Mouse (Mus musculus) midbrain, embryonic 15.5 days (tissue): ENCODE data around the gene Rrp8. TPM values are rescaled to one million over a fixed set of nuclear protein-coding genes. Genes with fewer than 3 reads are reported as not detected.
"Not testable (repeated sequence)": the region's sequence is repeated elsewhere in the genome, so short reads cannot be mapped to it uniquely, and the experiment has no call there.

ENCODE experiments used
- ATAC-seq: fragments of 200-750 bp; cut with Nextera tagmentation; replicated peaks from 2 replicates; pipeline ENCODE4 v1.8.0; 2017; ENCODE audit warnings: moderate TSS enrichment
- H3K27ac ChIP-seq: fragments of 300-500 bp; sonication (generic); 2 replicates; pipeline ENCODE4 v1.5.1; 2015; ENCODE audit warnings: mild to moderate bottlenecking, inconsistent platforms
- H3K27me3 ChIP-seq: fragments of 300-500 bp; sonication (generic); replicated peaks from 2 replicates; pipeline ENCODE4 v1.6.1; 2015; ENCODE audit warnings: inconsistent platforms
- H3K36me3 ChIP-seq: fragments of 300-500 bp; sonication (generic); replicated peaks from 2 replicates; pipeline ENCODE4 v1.6.1; 2015; ENCODE audit warnings: inconsistent platforms
- H3K4me1 ChIP-seq: fragments of 300-500 bp; sonication (generic); 2 replicates; pipeline ENCODE4 v1.6.1; 2015; ENCODE audit warnings: inconsistent platforms
- H3K4me2 ChIP-seq: fragments of 300-500 bp; sonication (generic); 2 replicates; pipeline ENCODE4 v1.6.1; 2015; ENCODE audit warnings: inconsistent platforms, mild to moderate bottlenecking, moderate library complexity
- H3K4me3 ChIP-seq: fragments of 300-500 bp; sonication (generic); 2 replicates; pipeline ENCODE4 v1.5.1; 2015; ENCODE audit warnings: mild to moderate bottlenecking, inconsistent platforms
- H3K9ac ChIP-seq: fragments of 300-500 bp; sonication (generic); 2 replicates; pipeline ENCODE4 v1.6.1; 2015; ENCODE audit warnings: mild to moderate bottlenecking, inconsistent platforms
- H3K9me3 ChIP-seq: fragments of 300-500 bp; sonication (generic); 2 replicates; pipeline ENCODE4 v1.6.1; 2016; ENCODE audit warnings: inconsistent platforms
- WGBS: fragments of 180-500 bp; shearing (Covaris S2); methylation state at CpG from one replicate; pipeline ENCODE4 v1.1.7; 2015; ENCODE audit warnings: mixed read lengths; 5-methylcytosine and 5-hydroxymethylcytosine counted together
- polyA plus RNA-seq: library from polyadenylated mRNA; unstranded; fragments of >200 nt; fragmentation: Nextera tagmentation; extraction: Ambion mirVana; gene quantifications from 2 replicates; pipeline ENCODE4 v1.2.1, GENCODE M21; 2015

The Rrp8 gene
- polyA plus RNA-seq, 1 experiment from 2014 or later = 22.4 TPM

DNA sequence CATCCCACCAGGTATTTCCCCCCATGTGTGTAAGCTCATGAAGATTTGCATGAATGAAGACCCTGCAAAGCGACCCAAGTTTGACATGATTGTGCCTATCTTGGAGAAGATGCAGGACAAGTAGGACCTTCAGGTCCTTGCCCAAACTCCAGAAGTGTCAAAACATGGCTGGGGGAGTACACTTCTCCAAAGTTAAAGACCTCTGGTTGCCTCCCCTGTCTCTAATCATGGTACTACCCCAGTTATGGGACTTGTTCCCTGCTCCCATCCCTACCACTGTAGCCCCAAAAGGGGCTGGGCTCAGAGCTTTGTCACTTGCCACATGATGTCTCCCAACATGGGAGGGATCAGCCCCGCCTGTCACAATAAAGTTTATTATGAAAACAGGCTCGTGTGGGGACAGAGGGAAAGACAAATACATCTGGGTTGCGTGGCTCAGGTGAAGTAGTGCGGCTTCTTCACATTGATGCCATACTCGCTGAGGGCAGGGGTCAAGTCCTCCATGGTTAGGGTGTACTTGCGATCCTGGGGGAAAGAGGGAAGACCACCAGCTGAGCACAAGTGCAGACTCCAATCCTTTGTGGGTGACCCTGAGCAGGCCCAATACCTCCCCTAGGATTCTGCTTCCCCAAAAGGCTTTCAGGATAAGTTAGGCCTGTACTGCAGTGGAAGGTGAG is 5.5 kb upstream of the Rrp8 start:
- ATAC-seq, H3K9me3 ChIP-seq, H3K27me3 ChIP-seq, H3K27ac ChIP-seq, H3K9ac ChIP-seq: not testable (repeated sequence)
- 88% methylated on average over 7 of the region's 7 CpGs for WGBS
- H3K36me3 ChIP-seq = peaks cover 30% of the 10 kb centered on the region; the same call in 1 of the 2 replicates
- peak overlapping the region; percentile 96 for H3K4me2 ChIP-seq
- peaks cover 28% of the 10 kb centered on the region for H3K4me1 ChIP-seq
- 0 out of 2 replicates have a peak overlapping the region, but pooled peaks have one; percentile 96 for H3K4me3 ChIP-seq

- H3K9me3 ChIP-seq = no peaks in the 10 kb centered on the region
- no peak overlapping the region for H3K9ac ChIP-seq
- H3K4me1 ChIP-seq = peaks cover 35% of the 10 kb centered on the region
- H3K27ac ChIP-seq = no peak overlapping the region
- WGBS = 94% methylated on average over 9 of the region's 9 CpGs
- H3K36me3 ChIP-seq = peaks cover 28% of the 10 kb centered on the region; the same call in 1 of the 2 replicates
- no peaks in the 10 kb centered on the region for H3K27me3 ChIP-seq
- ATAC-seq = no peak
- H3K4me2 ChIP-seq = no peak overlapping the region
- H3K4me3 ChIP-seq = no peak overlapping the region
Observed at GRCm38 (mm10) chr7:105741978-105742377, 4.8 kb upstream of the Rrp8 start.

DNA sequence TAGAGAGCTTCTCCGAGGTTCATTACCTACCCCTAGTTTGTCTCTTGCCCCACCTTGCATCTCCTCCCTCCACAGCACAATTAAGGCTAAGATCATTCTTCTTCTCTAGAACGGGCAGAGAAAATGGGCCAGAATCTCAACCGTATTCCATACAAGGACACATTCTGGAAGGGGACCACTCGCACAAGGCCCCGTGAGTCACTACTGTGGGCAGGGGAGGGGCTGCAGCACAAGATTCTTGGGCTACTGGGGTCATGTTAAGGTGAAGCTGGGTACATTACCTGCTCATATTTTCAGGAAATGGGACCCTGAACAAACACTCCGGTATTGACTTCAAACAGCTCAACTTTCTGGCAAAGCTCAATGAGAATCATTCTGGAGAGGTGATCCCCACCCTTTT is 3.7 kb upstream of the Rrp8 start:
- H3K9me3 ChIP-seq = no peaks in the 10 kb centered on the region
- 87% methylated on average over 6 of the region's 6 CpGs for WGBS
- peaks cover 23% of the 10 kb centered on the region; the same call in 1 of the 2 replicates for H3K36me3 ChIP-seq
- H3K27ac ChIP-seq = no peak overlapping the region
- no peak overlapping the region for H3K4me2 ChIP-seq
- no peak for ATAC-seq
- no peak overlapping the region for H3K4me3 ChIP-seq
- no peaks in the 10 kb centered on the region for H3K27me3 ChIP-seq
- H3K9ac ChIP-seq = no peak overlapping the region
- peaks cover 37% of the 10 kb centered on the region for H3K4me1 ChIP-seq

DNA sequence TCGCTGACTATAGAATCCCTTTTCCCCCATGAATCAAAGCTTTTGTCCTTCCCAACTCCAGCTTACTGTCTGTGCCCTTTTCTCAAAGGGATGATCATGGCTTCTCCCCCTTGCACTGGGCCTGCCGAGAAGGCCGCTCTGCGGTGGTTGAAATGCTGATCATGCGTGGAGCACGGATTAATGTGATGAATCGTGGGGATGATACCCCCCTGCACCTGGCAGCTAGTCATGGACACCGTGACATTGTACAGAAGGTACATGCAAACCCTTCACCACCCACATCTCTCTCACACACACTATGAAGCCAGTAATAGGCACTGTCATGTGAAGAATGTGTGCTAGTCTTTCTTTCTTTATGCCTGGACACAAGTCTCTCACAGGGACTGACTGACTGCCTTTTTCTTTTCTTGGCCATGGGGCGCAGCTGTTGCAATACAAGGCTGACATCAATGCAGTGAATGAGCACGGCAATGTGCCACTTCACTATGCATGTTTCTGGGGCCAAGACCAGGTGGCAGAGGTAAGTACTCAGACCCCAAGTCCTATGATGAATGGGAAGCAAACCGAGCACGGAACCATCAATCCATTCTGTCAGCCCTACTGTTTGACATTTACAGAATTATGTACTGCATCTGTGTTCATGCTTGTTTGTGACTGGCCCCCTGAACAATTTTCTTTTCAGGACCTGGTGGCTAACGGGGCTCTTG is 3.1 kb upstream of the Rrp8 start:
- Histone ChIP-seq H3K27me3 (no peaks in the 10 kb centered on the region), H3K27ac (no peak overlapping the region), H3K9ac (no peak overlapping the region), H3K36me3 (peaks cover 23% of the 10 kb centered on the region; the same call in 1 of the 2 replicates), H3K4me2 (no peak overlapping the region), H3K9me3 (no peaks in the 10 kb centered on the region), H3K4me1 (peaks cover 41% of the 10 kb centered on the region), H3K4me3 (no peak overlapping the region)
- no peak for ATAC-seq
- 86% methylated on average over 13 of the region's 13 CpGs for WGBS

DNA sequence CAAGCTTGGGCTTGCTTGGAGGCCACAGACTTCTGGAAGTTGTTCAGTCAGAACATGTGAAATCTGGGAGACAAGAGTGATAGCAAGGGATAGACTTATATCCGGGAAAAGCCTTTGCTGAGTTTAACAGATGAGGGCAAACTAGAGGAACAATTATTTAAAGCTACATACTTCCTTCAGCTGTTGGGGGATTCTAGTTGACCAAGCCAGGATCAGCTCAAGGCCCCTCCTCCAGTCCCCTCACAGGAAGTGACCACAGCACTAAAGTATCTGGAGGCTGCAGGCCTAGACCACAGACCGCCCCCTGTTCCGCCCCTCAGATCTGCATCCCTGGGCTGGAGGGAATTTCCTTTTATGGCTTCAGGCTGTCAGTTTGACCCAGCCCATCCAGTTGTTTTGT is 1.8 kb upstream of the Rrp8 start:
- H3K27me3 ChIP-seq = no peaks in the 10 kb centered on the region
- ATAC-seq = no peak
- H3K4me1 ChIP-seq = peaks cover 38% of the 10 kb centered on the region
- 36% methylated on average over 3 of the region's 3 CpGs for WGBS
- H3K4me3 ChIP-seq = no peak overlapping the region
- peak overlapping the region; percentile 24; the same call in 1 of the 2 replicates for H3K4me2 ChIP-seq
- no peaks in the 10 kb centered on the region for H3K9me3 ChIP-seq
- peaks cover 23% of the 10 kb centered on the region; the same call in 1 of the 2 replicates for H3K36me3 ChIP-seq
- H3K27ac ChIP-seq = no peak overlapping the region
- no peak overlapping the region for H3K9ac ChIP-seq

DNA sequence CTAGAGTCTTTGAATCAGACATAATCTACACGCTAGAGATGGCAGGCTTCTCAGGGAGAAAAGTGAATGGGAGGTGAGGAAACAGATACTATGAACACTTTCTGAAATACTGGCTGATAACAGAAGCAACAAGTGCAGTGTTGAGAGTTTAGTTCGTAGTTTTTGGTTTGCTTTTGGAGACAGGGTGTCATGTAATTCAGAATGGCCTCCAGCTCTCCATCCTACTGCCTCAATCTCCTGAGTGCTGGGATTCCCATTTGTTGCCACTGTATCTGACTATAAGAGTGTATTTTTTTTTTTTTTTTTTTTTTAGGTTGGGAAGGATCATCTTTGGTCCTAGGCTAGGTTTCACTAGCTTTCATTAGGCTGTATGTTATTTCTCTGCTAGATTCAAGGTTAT is 1.1 kb upstream of the Rrp8 start:
- H3K9me3 ChIP-seq = no peaks in the 10 kb centered on the region
- H3K4me2 ChIP-seq = no peak overlapping the region; the same call in 1 of the 2 replicates
- H3K36me3 ChIP-seq = peaks cover 30% of the 10 kb centered on the region; the same call in 1 of the 2 replicates
- no peak for ATAC-seq
- no peaks in the 10 kb centered on the region for H3K27me3 ChIP-seq
- no peak overlapping the region for H3K9ac ChIP-seq
- H3K4me1 ChIP-seq = peaks cover 32% of the 10 kb centered on the region
- no peak overlapping the region for H3K4me3 ChIP-seq
- 82% methylated on average over 2 of the region's 2 CpGs for WGBS
- no peak overlapping the region for H3K27ac ChIP-seq

GRCm38 (mm10) chr7:105737648-105738047 is 463 bp upstream of the Rrp8 start:
- peaks cover 35% of the 10 kb centered on the region; the same call in 1 of the 2 replicates for H3K36me3 ChIP-seq
- peak overlapping the region; percentile 95 for H3K4me2 ChIP-seq
- no peaks in the 10 kb centered on the region for H3K27me3 ChIP-seq
- H3K4me1 ChIP-seq = peaks cover 27% of the 10 kb centered on the region
- H3K9ac ChIP-seq = peak overlapping the region; percentile 93; the same call in 1 of the 2 replicates
- 24% methylated on average over 3 of the region's 3 CpGs for WGBS
- no peak for ATAC-seq
- H3K9me3 ChIP-seq = no peaks in the 10 kb centered on the region
- peak overlapping the region; percentile 84 for H3K4me3 ChIP-seq
- no peak overlapping the region for H3K27ac ChIP-seq

DNA sequence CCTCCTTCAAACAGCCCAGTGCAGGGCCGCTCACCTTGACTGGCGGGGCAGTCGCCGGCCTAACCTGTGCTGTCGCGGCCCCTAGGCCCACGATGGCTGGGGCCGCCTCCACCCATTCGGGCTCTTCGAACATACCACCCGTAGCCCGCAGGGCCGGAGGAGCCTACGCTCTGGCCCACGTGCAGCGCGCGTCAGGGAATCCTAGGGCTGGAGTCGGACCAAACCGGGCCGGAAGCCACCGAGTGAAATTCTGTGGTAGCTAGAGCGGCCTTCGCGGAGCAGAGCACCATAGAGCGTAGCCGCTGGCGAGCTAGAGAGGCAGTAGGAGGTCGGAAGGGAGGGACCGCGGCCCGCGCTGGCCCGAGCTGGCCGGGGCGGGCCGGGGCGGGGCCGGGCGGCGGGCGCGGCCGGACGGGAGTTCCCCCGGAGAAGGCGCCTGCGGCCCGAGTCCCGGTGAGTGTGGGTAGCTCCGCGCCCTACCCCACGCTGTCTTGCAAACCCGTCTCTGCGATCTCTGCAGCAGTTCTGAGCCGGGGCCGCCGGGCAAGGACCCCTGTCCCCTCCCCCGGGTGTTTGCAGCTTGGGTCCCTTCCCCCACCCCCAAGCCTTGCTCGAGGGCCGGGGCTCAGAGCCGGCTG is 802 bp downstream of the Rrp8 start, which contains the start of gene Ilk:
Ilk (plus strand) TSS at position 329 of the 638 bp plus-strand sequence.
- peaks cover 34% of the 10 kb centered on the region; the same call in 1 of the 2 replicates for H3K36me3 ChIP-seq
- 2% methylated on average over 54 of the region's 62 CpGs for WGBS

GRCm38 (mm10) chr7:105735464-105735863 is 1.7 kb downstream of the Rrp8 start:
- Histone ChIP-seq H3K4me3 (peak overlapping the region; percentile 84), H3K36me3 (peaks cover 26% of the 10 kb centered on the region; the same call in 1 of the 2 replicates), H3K9ac (peak overlapping the region; percentile 93), H3K4me2 (peak overlapping the region; percentile 95), H3K4me1 (peaks cover 27% of the 10 kb centered on the region)
- not testable (repeated sequence) for H3K9me3 ChIP-seq, H3K27ac ChIP-seq, H3K27me3 ChIP-seq, ATAC-seq
- 53% methylated on average over 4 of the region's 4 CpGs for WGBS

More for the DNA sequence above, 802 bp downstream of the Rrp8 start, which contains the start of gene Ilk:
- Histone ChIP-seq H3K4me3 (peak within 1 kb of the TSS; percentile 84), H3K9ac (peak within 1 kb of the TSS; percentile 93), H3K27ac (peak within 1 kb of the TSS; percentile 79), H3K4me1 (peaks cover 27% of the 10 kb centered on the region), H3K27me3 (no peaks in the 10 kb centered on the region), H3K9me3 (no peaks in the 10 kb centered on the region), H3K4me2 (peak within 1 kb of the TSS; percentile 95)
- peak; percentile 96 for ATAC-seq

GRCm38 (mm10) chr7:105734826-105735225 is 2.4 kb downstream of the Rrp8 start:
- H3K4me3 ChIP-seq = no peak overlapping the region
- no peaks in the 10 kb centered on the region for H3K9me3 ChIP-seq
- peaks cover 27% of the 10 kb centered on the region for H3K4me1 ChIP-seq
- WGBS = 93% methylated on average over 8 of the region's 8 CpGs
- no peak overlapping the region for H3K4me2 ChIP-seq
- H3K27me3 ChIP-seq = no peaks in the 10 kb centered on the region
- peaks cover 22% of the 10 kb centered on the region; the same call in 1 of the 2 replicates for H3K36me3 ChIP-seq
- no peak for ATAC-seq
- no peak overlapping the region for H3K9ac ChIP-seq
- no peak overlapping the region for H3K27ac ChIP-seq

DNA sequence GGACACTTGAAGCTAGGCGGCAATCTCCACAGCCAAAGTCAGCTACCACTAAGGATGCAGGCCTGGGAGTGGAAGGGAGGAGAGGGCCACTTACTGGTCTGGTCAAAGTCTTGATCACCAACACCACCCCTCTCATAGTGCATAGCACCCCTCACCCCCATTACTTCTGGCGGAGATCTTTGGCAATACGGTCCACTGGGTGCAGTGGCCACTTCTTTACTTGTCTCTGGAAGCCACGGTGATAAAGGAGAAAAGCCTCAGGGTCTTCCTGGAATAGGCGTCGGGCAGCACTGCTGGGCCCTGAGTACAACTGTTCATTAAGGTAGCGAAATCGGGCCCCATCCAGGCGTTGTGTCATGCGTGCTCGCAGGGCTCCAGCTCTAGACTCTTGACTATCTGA is 3.3 kb downstream of the Rrp8 start:
- H3K4me3 ChIP-seq = no peak overlapping the region
- no peaks in the 10 kb centered on the region for H3K9me3 ChIP-seq
- peaks cover 22% of the 10 kb centered on the region; the same call in 1 of the 2 replicates for H3K36me3 ChIP-seq
- H3K27me3 ChIP-seq = no peaks in the 10 kb centered on the region
- no peak overlapping the region for H3K27ac ChIP-seq
- no peak overlapping the region for H3K9ac ChIP-seq
- peaks cover 23% of the 10 kb centered on the region for H3K4me1 ChIP-seq
- H3K4me2 ChIP-seq = no peak overlapping the region
- 97% methylated on average over 11 of the region's 11 CpGs for WGBS
- ATAC-seq = no peak
